Mouse (Mus musculus): ENCODE measurements around the gene Nop16.

DNA sequence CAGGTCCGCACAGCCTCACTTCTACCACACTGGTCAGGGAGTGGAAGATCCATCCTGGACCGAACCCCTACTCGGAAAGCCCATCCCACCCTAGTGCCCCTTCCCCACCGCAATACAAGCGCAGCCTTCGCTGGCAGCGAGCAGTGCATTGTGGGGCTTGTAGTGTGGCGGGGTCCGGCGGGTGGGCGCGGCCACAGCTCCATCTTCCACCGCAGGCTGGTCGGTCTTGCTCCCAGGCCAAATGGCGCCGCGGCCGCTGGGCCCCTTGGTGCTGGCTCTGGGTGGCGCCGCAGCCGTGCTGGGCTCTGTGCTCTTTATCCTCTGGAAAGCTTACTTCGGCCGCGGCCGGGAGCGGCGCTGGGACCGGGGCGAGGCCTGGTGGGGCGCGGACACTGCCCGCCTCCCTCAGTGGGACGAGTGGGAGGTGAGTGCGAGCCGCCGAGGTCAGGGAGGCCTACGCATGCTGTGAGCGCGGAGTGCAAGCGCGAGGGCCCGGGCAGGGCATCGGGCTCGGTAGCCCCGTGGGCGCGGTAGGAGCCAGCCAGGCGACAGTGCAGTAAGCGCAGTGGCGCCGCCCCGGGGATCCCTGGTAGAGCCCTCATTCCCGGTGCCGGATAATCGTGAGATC lies 14.9 kb downstream of the Nop16 start, which contains the start of gene Arl10:
- no peak for TF ChIP-seq CTCF (conservative IDR thresholded peaks at IDR 0.05; ENCODE audit: low read length)
- TF ChIP-seq POU5F1 (IDR thresholded peaks at IDR 0.05; ENCODE audit: borderline replicate concordance, low read length): no peak
